Mouse (Mus musculus) neural tube, embryonic 11.5 days (tissue): ENCODE data around the gene Rap2a. TPM values are rescaled to one million over a fixed set of nuclear protein-coding genes. Genes with fewer than 3 reads are reported as not detected.
A peak's percentile ranks its signal among the peaks of the same experiment; 100 is the strongest.

Experiments
- ATAC-seq: fragments of 200-750 bp; cut with Nextera tagmentation; 2 replicates; pipeline ENCODE4 v1.8.0; 2017; ENCODE audit warnings: moderate number of reproducible peaks, mild to moderate bottlenecking, moderate TSS enrichment, moderate library complexity; ENCODE audit not compliant: insufficient read depth, low FRiP score, low TSS enrichment
- DNase-seq: peaks from one replicate; pipeline ENCODE4 v3.0.0-alpha.2; 2015; ENCODE audit warnings: low spot score
- H3K27ac ChIP-seq: fragments of 300-500 bp; sonication (generic); 2 replicates; pipeline ENCODE4 v1.5.1; 2014; ENCODE audit warnings: low read depth, mild to moderate bottlenecking, low read length
- H3K27me3 ChIP-seq: fragments of 300-500 bp; sonication (generic); 2 replicates; pipeline ENCODE4 v1.6.1; 2014; ENCODE audit warnings: mild to moderate bottlenecking, low read length, mixed read lengths; ENCODE audit not compliant: control insufficient read depth, insufficient read depth
- H3K36me3 ChIP-seq: fragments of 300-500 bp; sonication (generic); 2 replicates; pipeline ENCODE4 v1.6.1; 2014; ENCODE audit warnings: mild to moderate bottlenecking, low read length, moderate library complexity, mixed read lengths; ENCODE audit not compliant: control insufficient read depth, insufficient read depth
- H3K4me1 ChIP-seq: fragments of 300-500 bp; sonication (generic); 2 replicates; pipeline ENCODE4 v1.6.1; 2014; ENCODE audit warnings: low read length, mixed read lengths; ENCODE audit not compliant: control insufficient read depth, insufficient read depth
- H3K4me2 ChIP-seq: fragments of 300-500 bp; sonication (generic); 2 replicates; pipeline ENCODE4 v1.6.1; 2014; ENCODE audit warnings: low read depth, mild to moderate bottlenecking, moderate library complexity
- H3K4me3 ChIP-seq: fragments of 300-500 bp; sonication (generic); 2 replicates; pipeline ENCODE4 v1.5.1; 2014; ENCODE audit warnings: low read depth, low read length
- H3K9ac ChIP-seq: fragments of 300-500 bp; sonication (generic); 2 replicates; pipeline ENCODE4 v1.6.1; 2014; ENCODE audit warnings: mild to moderate bottlenecking, low read length
- H3K9me3 ChIP-seq: fragments of 300-500 bp; sonication (generic); 2 replicates; pipeline ENCODE4 v1.6.1; 2016; ENCODE audit warnings: low read length; ENCODE audit not compliant: control insufficient read depth
- WGBS: fragments of 180-500 bp; shearing (Covaris S2); extraction: QIAGEN DNeasy Blood & Tissue Kit; methylation state at CpG from one replicate; pipeline ENCODE4 v1.1.7; 2014; 5-methylcytosine and 5-hydroxymethylcytosine counted together
- polyA plus RNA-seq: library from polyadenylated mRNA; unstranded; fragments of >200 nt; fragmentation: Nextera tagmentation; extraction: Ambion mirVana; gene quantifications from 2 replicates; pipeline ENCODE4 v1.2.1, GENCODE M21; 2014

The Rap2a gene
- 17.9 and 18.2 TPM in 2 replicates for polyA plus RNA-seq

DNA sequence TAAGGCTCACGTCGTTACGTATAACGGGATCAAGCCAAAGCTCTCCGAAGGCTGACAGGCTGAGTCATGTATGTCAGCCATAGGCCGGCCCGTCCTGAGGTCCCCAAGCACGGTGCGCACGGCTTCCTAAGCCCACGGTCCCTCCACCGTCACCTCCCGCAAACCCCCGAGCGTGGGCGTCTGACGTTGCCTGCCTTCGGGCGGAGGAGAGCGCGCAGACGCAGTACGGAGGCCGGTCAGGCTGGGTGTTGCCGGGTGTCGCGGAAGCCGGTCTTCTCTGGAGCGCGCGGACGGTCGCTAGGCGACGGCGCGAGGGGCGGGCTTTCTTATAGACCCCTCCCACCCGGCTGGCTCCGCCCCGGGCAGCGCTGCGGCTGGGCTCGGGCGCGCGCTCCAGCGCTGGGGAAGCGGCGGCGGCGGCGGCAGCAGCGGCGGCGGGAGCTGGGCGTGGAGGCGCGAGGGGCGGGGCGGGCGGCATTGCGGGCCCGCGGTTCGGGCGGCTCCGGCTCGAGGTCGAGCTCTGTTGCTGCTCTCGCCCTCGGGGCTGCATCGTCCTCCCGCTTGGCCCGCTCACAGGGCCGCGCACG is at the start of gene Rap2a:
Gene Rap2a (plus strand): TSS at position 463 of the 587 bp plus-strand sequence.
- DNase-seq (peak; percentile 97), ATAC-seq (peak; percentile 85)
- Histone ChIP-seq H3K4me2 (peak within 1 kb of the TSS; percentile 68), H3K4me1 (peaks cover 4% of the 10 kb centered on the region), H3K9ac (peak within 1 kb of the TSS; percentile 76), H3K36me3 (no peaks in the 10 kb centered on the region), H3K27ac (peak within 1 kb of the TSS; percentile 92), H3K4me3 (peak within 1 kb of the TSS; percentile 75), H3K27me3 (no peaks in the 10 kb centered on the region), H3K9me3 (no peaks in the 10 kb centered on the region)
- under 1% methylated on average over 67 of the region's 78 CpGs for WGBS

DNA sequence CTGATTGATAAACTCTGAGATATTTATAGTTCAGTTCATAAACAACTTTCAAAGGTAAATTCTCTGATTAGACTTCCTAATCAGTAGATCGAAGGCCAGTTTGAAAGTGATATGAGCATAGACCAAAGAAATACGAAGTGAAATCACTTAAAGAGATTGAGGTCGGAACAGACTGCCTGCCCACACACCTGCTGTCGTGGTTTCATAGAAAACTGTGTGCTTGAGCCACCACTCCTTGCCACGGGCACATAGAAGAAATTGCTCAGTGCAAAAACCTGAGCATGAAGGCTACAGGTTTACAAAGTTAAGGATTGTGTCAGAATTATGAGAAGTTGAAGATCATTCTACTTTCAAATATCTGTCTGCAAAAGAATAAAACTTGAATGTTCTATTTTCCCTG is 49.7 kb upstream of the Rap2a start:
- no peaks in the 10 kb centered on the region for H3K4me1 ChIP-seq
- WGBS: 89% methylated on average over 5 of the region's 5 CpGs
- H3K4me3 ChIP-seq: no peak overlapping the region
- H3K36me3 ChIP-seq: peaks cover 2% of the 10 kb centered on the region
- no peak overlapping the region for H3K27ac ChIP-seq
- no peak overlapping the region for H3K4me2 ChIP-seq
- no peaks in the 10 kb centered on the region for H3K27me3 ChIP-seq
- no peak for DNase-seq
- no peaks in the 10 kb centered on the region for H3K9me3 ChIP-seq
- ATAC-seq: no peak
- no peak overlapping the region for H3K9ac ChIP-seq

DNA sequence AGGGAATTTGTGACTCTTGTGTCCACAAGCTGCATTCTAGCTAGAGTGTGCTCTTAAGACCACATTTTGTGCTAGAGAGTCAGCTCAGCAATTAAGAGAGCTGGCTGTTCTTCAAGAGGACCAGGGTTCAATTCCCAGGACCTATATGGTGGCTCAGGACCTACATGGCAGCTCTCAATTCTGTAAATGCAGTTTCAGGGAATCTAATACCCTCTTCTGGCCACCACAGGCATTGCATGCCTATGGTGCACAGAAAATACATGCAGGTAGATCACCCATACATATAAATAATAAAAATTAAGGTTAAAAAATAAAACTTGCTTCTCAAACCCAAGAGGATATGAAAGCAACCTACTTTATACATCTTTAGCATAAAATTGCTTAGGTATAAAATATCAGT is 45.5 kb upstream of the Rap2a start:
- DNase-seq: no peak
- Histone ChIP-seq H3K36me3 (no peaks in the 10 kb centered on the region), H3K4me2 (no peak overlapping the region), H3K9ac (no peak overlapping the region), H3K4me3 (no peak overlapping the region), H3K27ac (no peak overlapping the region), H3K4me1 (no peaks in the 10 kb centered on the region), H3K27me3 (no peaks in the 10 kb centered on the region), H3K9me3 (no peaks in the 10 kb centered on the region)
- ATAC-seq: no peak

DNA sequence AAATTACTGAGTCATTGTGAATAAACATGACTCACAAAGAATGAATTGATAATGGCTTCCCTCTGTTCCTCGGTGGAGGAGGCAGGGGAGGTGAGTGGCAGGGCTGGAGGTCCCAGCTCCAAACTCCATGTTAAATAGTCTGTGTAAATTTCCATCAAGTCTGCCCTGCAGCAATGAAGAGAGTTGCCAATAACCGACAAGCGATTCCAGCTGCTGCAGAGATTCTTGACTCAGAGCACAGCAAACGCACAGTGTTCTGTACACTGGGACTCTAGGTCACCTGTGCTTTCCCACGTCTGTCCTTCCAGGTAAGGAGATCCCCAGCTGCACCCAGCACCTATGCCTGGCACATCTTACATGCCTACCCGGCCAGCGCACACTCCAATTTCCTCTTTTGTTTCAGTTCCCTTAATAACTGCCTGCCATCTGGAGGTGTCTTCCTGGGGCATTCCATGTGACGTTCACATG is 44.3 kb upstream of the Rap2a start:
- no peak overlapping the region for H3K27ac ChIP-seq
- H3K9ac ChIP-seq: no peak overlapping the region
- no peaks in the 10 kb centered on the region for H3K4me1 ChIP-seq
- H3K4me3 ChIP-seq: no peak overlapping the region
- no peak for ATAC-seq
- DNase-seq: no peak
- H3K4me2 ChIP-seq: no peak overlapping the region
- no peaks in the 10 kb centered on the region for H3K9me3 ChIP-seq
- no peaks in the 10 kb centered on the region for H3K36me3 ChIP-seq
- WGBS: 77% methylated on average over 8 of the region's 8 CpGs
- H3K27me3 ChIP-seq: no peaks in the 10 kb centered on the region

DNA sequence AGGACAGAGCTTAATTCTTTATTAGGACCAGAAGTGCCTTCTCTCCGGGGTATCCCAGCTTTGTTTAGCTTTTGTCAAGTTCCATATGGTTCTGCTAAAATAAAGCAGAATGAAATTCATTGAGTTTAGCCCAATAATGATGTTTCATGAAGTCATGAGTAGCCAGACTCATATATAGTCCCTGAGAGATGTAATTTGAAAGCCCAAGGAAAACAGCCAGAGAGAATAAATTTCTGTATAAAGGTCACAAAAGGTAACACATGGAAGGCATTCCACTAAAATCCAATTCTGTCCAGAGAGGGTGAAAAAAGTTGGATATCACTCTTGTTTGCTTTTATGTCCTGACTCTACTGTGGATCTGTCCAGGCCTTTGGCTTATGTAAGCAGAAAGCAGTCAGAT is 43.4 kb upstream of the Rap2a start:
- WGBS: 79% methylated on average over 1 of the region's 1 CpGs

DNA sequence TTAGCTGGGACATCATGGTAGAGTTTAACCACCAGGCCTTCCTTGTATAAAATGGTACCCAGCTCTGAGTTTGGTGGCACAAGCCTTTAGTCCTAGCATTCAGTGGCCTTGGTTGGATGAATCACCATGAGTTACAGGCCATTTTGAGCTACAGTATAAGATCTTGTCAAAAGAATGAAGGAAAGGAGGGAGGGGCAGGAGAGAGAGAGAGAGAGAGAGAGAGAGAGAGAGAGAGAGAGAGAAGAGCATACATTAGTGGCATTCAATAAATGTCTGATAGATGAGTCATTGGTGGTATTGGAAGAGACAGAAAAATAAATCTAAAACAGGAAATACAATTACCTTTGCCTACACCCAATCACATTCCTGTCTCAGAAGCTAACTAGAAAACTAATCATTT is 37.5 kb upstream of the Rap2a start:
- Histone ChIP-seq H3K4me3 (no peak overlapping the region), H3K9me3 (no peaks in the 10 kb centered on the region; the same call in 1 of the 2 replicates), H3K27me3 (no peaks in the 10 kb centered on the region), H3K4me2 (no peak overlapping the region), H3K4me1 (no peaks in the 10 kb centered on the region), H3K36me3 (no peaks in the 10 kb centered on the region), H3K9ac (no peak overlapping the region), H3K27ac (no peak overlapping the region)
- DNase-seq (no peak), ATAC-seq (no peak)

More for the DNA sequence above, 43.4 kb upstream of the Rap2a start:
- Histone ChIP-seq H3K4me2 (no peak overlapping the region), H3K9ac (no peak overlapping the region), H3K27ac (no peak overlapping the region), H3K4me1 (no peaks in the 10 kb centered on the region), H3K4me3 (no peak overlapping the region), H3K27me3 (no peaks in the 10 kb centered on the region), H3K36me3 (no peaks in the 10 kb centered on the region), H3K9me3 (no peaks in the 10 kb centered on the region)
- ATAC-seq (no peak), DNase-seq (no peak)

DNA sequence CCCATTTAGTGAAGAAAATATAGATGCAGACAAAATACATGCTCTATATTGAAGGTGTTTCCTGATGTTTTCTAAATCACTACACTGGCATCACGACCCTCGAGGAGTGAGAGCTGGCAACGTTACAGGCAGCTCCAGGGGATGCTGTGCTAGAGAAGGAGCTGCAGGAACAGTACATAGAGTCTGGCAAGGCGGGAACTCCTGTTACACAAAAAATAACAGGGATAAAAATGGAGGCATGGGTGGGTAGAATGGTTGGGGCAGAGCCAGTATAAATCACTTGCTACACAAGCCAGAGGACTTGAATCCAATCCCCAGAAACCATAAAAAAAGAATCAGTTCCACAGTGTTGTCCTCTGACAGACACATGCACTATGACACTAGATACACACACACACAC is 37.0 kb upstream of the Rap2a start:
- no peaks in the 10 kb centered on the region; the same call in 1 of the 2 replicates for H3K9me3 ChIP-seq
- H3K4me2 ChIP-seq: no peak overlapping the region
- WGBS: 90% methylated on average over 4 of the region's 4 CpGs
- DNase-seq (no peak), ATAC-seq (no peak)
- H3K27ac ChIP-seq: no peak overlapping the region
- no peaks in the 10 kb centered on the region for H3K36me3 ChIP-seq
- H3K4me1 ChIP-seq: no peaks in the 10 kb centered on the region
- no peaks in the 10 kb centered on the region for H3K27me3 ChIP-seq
- no peak overlapping the region for H3K4me3 ChIP-seq
- H3K9ac ChIP-seq: no peak overlapping the region

DNA sequence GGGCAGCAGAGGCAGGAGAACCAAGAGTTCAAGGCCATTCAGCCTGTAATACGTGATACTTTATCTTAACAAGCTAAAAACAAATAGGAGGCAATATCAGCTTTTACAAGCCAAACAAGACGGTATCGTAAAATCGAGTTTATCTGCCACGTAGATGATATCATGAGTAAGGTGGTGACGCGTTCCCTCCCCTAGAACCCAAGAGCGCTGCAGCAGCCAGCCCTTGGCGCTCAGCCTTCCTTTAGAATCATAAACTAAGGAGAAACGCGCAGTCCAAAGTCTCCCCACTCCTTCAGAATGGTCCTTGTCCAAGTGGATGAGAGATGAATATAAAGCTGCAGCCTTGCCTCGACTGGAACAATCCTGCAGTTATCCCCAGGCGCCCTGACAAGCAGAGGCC is 36.4 kb upstream of the Rap2a start:
- H3K4me1 ChIP-seq: no peaks in the 10 kb centered on the region
- ATAC-seq (no peak), DNase-seq (no peak)
- no peaks in the 10 kb centered on the region for H3K36me3 ChIP-seq
- H3K9me3 ChIP-seq: no peaks in the 10 kb centered on the region; the same call in 1 of the 2 replicates
- H3K9ac ChIP-seq: no peak overlapping the region
- H3K4me2 ChIP-seq: no peak overlapping the region
- H3K27me3 ChIP-seq: no peaks in the 10 kb centered on the region
- H3K4me3 ChIP-seq: no peak overlapping the region
- WGBS: 93% methylated on average over 13 of the region's 13 CpGs
- H3K27ac ChIP-seq: no peak overlapping the region

DNA sequence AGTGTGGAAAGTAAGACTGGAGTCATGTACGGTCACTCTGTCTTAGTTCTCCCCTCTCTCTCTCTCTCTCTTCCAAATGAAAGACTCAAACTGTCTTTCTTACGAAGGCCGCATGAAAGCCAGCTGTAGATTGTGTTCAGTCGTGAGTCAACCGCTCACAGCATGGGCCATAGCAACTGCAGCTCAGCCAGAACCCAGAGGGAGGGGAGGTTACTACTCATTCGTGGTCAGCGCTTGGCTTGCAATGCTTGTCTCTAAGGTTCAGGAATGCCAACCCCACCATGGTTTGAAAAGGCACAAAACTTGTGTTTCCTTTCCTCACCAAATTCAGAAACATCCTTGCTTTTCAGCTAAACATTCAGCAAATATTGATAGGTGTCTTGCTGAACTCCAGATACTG is 24.0 kb upstream of the Rap2a start:
- Histone ChIP-seq H3K27ac (no peak overlapping the region), H3K9me3 (no peaks in the 10 kb centered on the region), H3K27me3 (no peaks in the 10 kb centered on the region), H3K4me1 (no peaks in the 10 kb centered on the region), H3K36me3 (no peaks in the 10 kb centered on the region), H3K4me3 (no peak overlapping the region), H3K4me2 (no peak overlapping the region), H3K9ac (no peak overlapping the region)
- ATAC-seq (no peak), DNase-seq (no peak)
- 72% methylated on average over 7 of the region's 7 CpGs for WGBS
